Mouse (Mus musculus): ENCODE measurements at regions not wholly inside any gene's neighbourhood (a gene's known extent, or its start where the extent isn't known, plus 50 kb on each side); places are given as distances from the start of the nearest gene placed in this dataset.

- no peak for TF ChIP-seq ZC3H11A (IDR thresholded peaks at IDR 0.05; ENCODE audit: borderline replicate concordance, low read depth, low read length)
- TF ChIP-seq CHD2 (IDR thresholded peaks at IDR 0.05; ENCODE audit: low read depth, low read length) = no peak
Observed at GRCm38 (mm10) chr1:161663351-161663750, 124.9 kb downstream of the Fasl start.

Data from ES-E14 (cell line).